Mouse (Mus musculus) brain, embryonic 14.5 days (tissue): ENCODE data around the gene Pccb.

Experiments
- CTCF ChIP-seq: fragments of 200-500 bp; IDR thresholded peaks from 2 replicates; pipeline ENCODE4 v1.5.1; 2012; ENCODE audit warnings: inconsistent platforms, mild to moderate bottlenecking, moderate library complexity, borderline replicate concordance; ENCODE audit not compliant: insufficient read depth, insufficient read length; ENCODE audit errors: extremely low read depth
- POLR2A ChIP-seq: fragments of 200-500 bp; IDR thresholded peaks from 2 replicates; pipeline ENCODE4 v1.6.1; 2012; ENCODE audit warnings: mild to moderate bottlenecking, inconsistent platforms, borderline replicate concordance; ENCODE audit not compliant: poor library complexity, insufficient read depth, insufficient read length, severe bottlenecking; ENCODE audit errors: extremely low read depth

DNA sequence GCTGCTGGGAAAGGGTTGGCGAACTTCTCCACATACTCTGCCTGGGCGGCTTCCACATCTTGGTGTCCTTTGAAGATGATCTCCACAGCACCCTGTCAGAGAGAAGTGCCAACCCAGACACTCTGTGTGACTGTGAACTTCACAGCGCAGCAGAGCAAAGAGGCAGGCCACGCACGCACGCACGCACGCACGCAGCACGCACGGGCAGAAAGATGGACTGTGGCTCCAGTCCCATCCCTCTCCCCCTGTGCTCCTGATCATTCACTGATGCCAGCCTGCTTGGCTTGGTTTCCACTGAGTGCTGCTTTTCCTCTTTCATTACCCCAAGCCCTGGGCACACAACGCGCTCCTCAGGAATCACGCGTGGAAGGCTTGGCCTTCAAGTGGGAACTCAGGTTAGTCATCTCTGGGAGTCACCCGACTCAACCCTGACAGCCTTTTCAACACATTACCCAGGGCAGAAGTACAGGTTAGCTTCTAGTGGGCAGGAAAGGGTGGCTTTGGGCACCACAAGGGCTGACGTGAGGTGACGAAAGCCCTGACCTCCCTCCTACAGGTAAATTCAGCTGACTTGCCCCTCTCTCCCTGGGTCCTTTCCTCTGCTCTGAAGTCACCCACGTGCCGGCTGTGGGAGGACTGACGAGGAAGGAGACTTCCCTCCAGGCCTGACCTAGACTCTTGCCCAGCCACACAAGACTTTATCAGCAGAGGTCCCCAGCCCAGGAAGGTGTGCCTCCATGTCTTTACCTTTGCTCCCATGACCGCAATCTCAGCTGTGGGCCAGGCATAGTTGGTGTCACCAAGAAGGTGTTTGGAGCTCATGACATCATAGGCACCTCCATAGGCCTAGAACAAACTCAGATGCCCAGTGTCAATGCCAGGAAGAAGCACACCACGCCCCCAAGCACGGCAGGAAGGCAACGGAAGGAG, 50.1 kb downstream of the Pccb start:
- TF ChIP-seq CTCF (no peak), POLR2A (no peak)
